In genomic region chr8:71537028-71537867, GRCm38 (mm10) we compare ENCODE assay signal across 8 mouse cellular contexts. TPM values are rescaled to one million over a fixed set of nuclear protein-coding genes. Genes with fewer than 3 reads are reported as not detected.
DNase-seq lines count a peak whose midpoint lies in the region; ATAC-seq and TF ChIP-seq lines count a peak whose summit lies in the region.

Bst2 (minus strand) TSS chr8:71537456.

- DNase-seq in frontal cortex, postnatal 25 days (ENCODE audit: low spot score in 2 of 2) = no peak
- DNase-seq in embryo, embryonic 11 days = peak; percentile 92
- peak; percentile 58 to 85 for DNase-seq in gastrocnemius, postnatal 4 days (ENCODE audit: low spot score in 2 of 2)

- no peaks in the 10 kb centered on the region for H3K9me3 ChIP-seq in intestine, embryonic 15.5 days
- H3K9me3 ChIP-seq in liver, embryonic 12.5 days (replicated peaks) = no peaks in the 10 kb centered on the region
- H3K9me3 ChIP-seq in stomach, embryonic 14.5 days (ENCODE audit: control insufficient read depth, low read depth, low read length) = no peaks in the 10 kb centered on the region

- no peaks in the 10 kb centered on the region for H3K36me3 ChIP-seq in intestine, embryonic 15.5 days
- H3K36me3 ChIP-seq in liver, embryonic 12.5 days = no peaks in the 10 kb centered on the region
- no peaks in the 10 kb centered on the region for H3K36me3 ChIP-seq in myocyte (ENCODE audit: control insufficient read depth, insufficient read depth)
- H3K36me3 ChIP-seq in stomach, embryonic 14.5 days (ENCODE audit: control insufficient read depth, insufficient read depth, low read length) = no peaks in the 10 kb centered on the region

- no peaks in the 10 kb centered on the region for H3K27me3 ChIP-seq in intestine, embryonic 15.5 days (replicated peaks)
- H3K27me3 ChIP-seq in liver, embryonic 12.5 days (replicated peaks) = peaks cover 4% of the 10 kb centered on the region; the same call in 1 of the 2 replicates
- H3K27me3 ChIP-seq in myocyte (ENCODE audit: control insufficient read depth, insufficient read depth, insufficient read length) = no peaks in the 10 kb centered on the region
- H3K27me3 ChIP-seq in stomach, embryonic 14.5 days (ENCODE audit: control insufficient read depth, insufficient read depth, low read length) = no peaks in the 10 kb centered on the region

- H3K79me2 ChIP-seq in myocyte (ENCODE audit: control insufficient read depth, insufficient read depth) = no peaks in the 10 kb centered on the region

- peak within 1 kb of the TSS; percentile 83 for H3K27ac ChIP-seq in intestine, embryonic 15.5 days
- H3K27ac ChIP-seq in liver, embryonic 12.5 days = peak within 1 kb of the TSS; percentile 78
- peak within 1 kb of the TSS; percentile 17; the same call in 1 of the 2 replicates for H3K27ac ChIP-seq in stomach, embryonic 14.5 days (ENCODE audit: low read length)

- peak; percentile 53; the same call in 1 of the 2 replicates for ATAC-seq in frontal cortex, adult (ENCODE audit: low TSS enrichment)
- ATAC-seq in intestine, embryonic 15.5 days = peak; percentile 92
- ATAC-seq in liver, embryonic 12.5 days = peak; percentile 89
- peak; percentile 80 for ATAC-seq in stomach, embryonic 14.5 days (ENCODE audit: insufficient number of reproducible peaks, insufficient read depth, low FRiP score, low read depth)

- peaks cover 10% of the 10 kb centered on the region for H3K4me1 ChIP-seq in intestine, embryonic 15.5 days (replicated peaks)
- peaks cover 32% of the 10 kb centered on the region for H3K4me1 ChIP-seq in liver, embryonic 12.5 days
- H3K4me1 ChIP-seq in stomach, embryonic 14.5 days (ENCODE audit: control insufficient read depth, insufficient read depth, low read length) = no peaks in the 10 kb centered on the region

- H3K4me3 ChIP-seq in intestine, embryonic 15.5 days (replicated peaks) = peak within 1 kb of the TSS; percentile 50
- H3K4me3 ChIP-seq in liver, embryonic 12.5 days = peak within 1 kb of the TSS; percentile 71
- H3K4me3 ChIP-seq in myocyte = peak within 1 kb of the TSS; percentile 35
- peak within 1 kb of the TSS; percentile 34 for H3K4me3 ChIP-seq in stomach, embryonic 14.5 days (ENCODE audit: low read depth, low read length)

- WGBS in intestine, embryonic 15.5 days = 3% methylated on average over 37 of the region's 37 CpGs
- WGBS in liver, embryonic 12.5 days (ENCODE audit: insufficient replicate concordance) = 3% methylated on average over 37 of the region's 37 CpGs
- 2% methylated on average over 37 of the region's 37 CpGs for WGBS in stomach, embryonic 14.5 days

- H3ac ChIP-seq in myocyte (ENCODE audit: control insufficient read depth, insufficient read length) = peak within 1 kb of the TSS; percentile 16

- peak within 1 kb of the TSS; percentile 63 for H3K9ac ChIP-seq in intestine, embryonic 15.5 days
- peak within 1 kb of the TSS; percentile 76 for H3K9ac ChIP-seq in liver, embryonic 12.5 days
- H3K9ac ChIP-seq in stomach, embryonic 14.5 days (replicated peaks; ENCODE audit: low read depth, low read length) = peak within 1 kb of the TSS; percentile 26; the same call in 1 of the 2 replicates

- H3K4me2 ChIP-seq in intestine, embryonic 15.5 days (replicated peaks) = peak within 1 kb of the TSS; percentile 82
- peak within 1 kb of the TSS; percentile 83 for H3K4me2 ChIP-seq in liver, embryonic 12.5 days
- peak within 1 kb of the TSS; percentile 91 for H3K4me2 ChIP-seq in myocyte (ENCODE audit: low read depth)
- H3K4me2 ChIP-seq in stomach, embryonic 14.5 days (replicated peaks; ENCODE audit: low read depth, low read length) = peak within 1 kb of the TSS; percentile 56

- TF ChIP-seq POLR2A in myocyte (IDR thresholded peaks at IDR 0.05; ENCODE audit: insufficient read length, low read depth) = no peak

TF ChIP-seq in myocyte, 11 proteins besides CTCF, POLR2A, EP300 and RAD21:
- no peak for TF ChIP-seq CEBPB (IDR thresholded peaks at IDR 0.05; ENCODE audit: insufficient read depth, poor library complexity, severe bottlenecking)
- TF ChIP-seq USF1 (IDR thresholded peaks at IDR 0.05; ENCODE audit: low read depth) = peak; percentile 45
- peak in 2 of 3 experiments; percentile 87 to 92 for TF ChIP-seq MYOG (IDR thresholded peaks at IDR 0.05; ENCODE audit: control insufficient read depth in 1 of 3, insufficient read depth in 1 of 3, insufficient read length in 2 of 3, low read depth in 2 of 3)
- TF ChIP-seq MYOD1 (IDR thresholded peaks at IDR 0.05; ENCODE audit: control insufficient read depth in 1 of 3, insufficient read length in 2 of 3, low read depth in 2 of 3) = peak in 2 of 3 experiments; percentile 88 to 91

RNA-seq across cellular contexts. Expression of gene Bst2, which starts in this region (rescaled TPM):
- 10 to 100 TPM; 18.3 to 20.1 TPM for total RNA-seq in gastrocnemius, postnatal 4 days (2021)
- polyA plus RNA-seq in intestine, embryonic 15.5 days (2015; fragmentation: Nextera tagmentation; extraction: Ambion mirVana) = 43.0 and 45.5 TPM in 2 replicates
- 28.7 and 29.4 TPM in 2 replicates for polyA plus RNA-seq in liver, embryonic 12.5 days (2016; fragmentation: Nextera tagmentation; extraction: Ambion mirVana)
- 33.9 TPM for polyA plus RNA-seq in myocyte (2012; fragmentation: generic; extraction: Trizol)
- polyA plus RNA-seq in stomach, embryonic 14.5 days (2014; fragmentation: Nextera tagmentation; extraction: Ambion mirVana) = 7.6 and 10.9 TPM in 2 replicates

Comparison
In these comparisons a context has a peak if more than half of its experiments do, and no peak if none do; other contexts are left out.
1. DNase-seq: peak in embryo, embryonic 11 days (single experiment) and gastrocnemius, postnatal 4 days (2 of 2); none in frontal cortex, postnatal 25 days (0 of 2).
2. H3K27ac ChIP-seq: peak in every context shown above with its lines; median percentile 83 in intestine, embryonic 15.5 days; 78 in liver, embryonic 12.5 days; 17 in stomach, embryonic 14.5 days.
3. H3K9ac ChIP-seq: peak in every context shown above with its lines; median percentile 76 in liver, embryonic 12.5 days; 63 in intestine, embryonic 15.5 days; 26 in stomach, embryonic 14.5 days.
4. Peak in every context shown above with its lines, with median percentiles within 50 percentile points of each other: ATAC-seq, H3K4me2 ChIP-seq and H3K4me3 ChIP-seq.